Mouse (Mus musculus) liver, embryonic 16.5 days (tissue): ENCODE data around the gene Gm21977. TPM values are rescaled to one million over a fixed set of nuclear protein-coding genes. Genes with fewer than 3 reads are reported as not detected.
"Not testable (repeated sequence)": the region's sequence is repeated elsewhere in the genome, so short reads cannot be mapped to it uniquely, and the experiment has no call there.

Source experiments
- ATAC-seq: fragments of 200-750 bp; cut with Nextera tagmentation; 2 replicates; pipeline ENCODE4 v1.8.0; 2017; ENCODE audit warnings: low read depth, mild to moderate bottlenecking, moderate number of reproducible peaks, moderate library complexity
- H3K27ac ChIP-seq: fragments of 300-500 bp; sonication (generic); 2 replicates; pipeline ENCODE4 v1.5.1; 2014; ENCODE audit warnings: mild to moderate bottlenecking, low read length
- H3K27me3 ChIP-seq: fragments of 300-500 bp; sonication (generic); 2 replicates; pipeline ENCODE4 v1.6.1; 2014; ENCODE audit warnings: low read depth, low read length, mixed read lengths; ENCODE audit not compliant: control insufficient read depth, insufficient read depth
- H3K36me3 ChIP-seq: fragments of 300-500 bp; sonication (generic); 2 replicates; pipeline ENCODE4 v1.6.1; 2014; ENCODE audit warnings: mild to moderate bottlenecking; ENCODE audit not compliant: control insufficient read depth, insufficient read depth
- H3K4me1 ChIP-seq: fragments of 300-500 bp; sonication (generic); 2 replicates; pipeline ENCODE4 v1.6.1; 2014; ENCODE audit warnings: low read depth, low read length, mixed read lengths; ENCODE audit not compliant: control insufficient read depth
- H3K4me2 ChIP-seq: fragments of 300-500 bp; sonication (generic); 2 replicates; pipeline ENCODE4 v1.6.1; 2014; ENCODE audit warnings: low read depth, low read length, mixed read lengths
- H3K4me3 ChIP-seq: fragments of 300-500 bp; sonication (generic); 2 replicates; pipeline ENCODE4 v1.5.1; 2014; ENCODE audit warnings: low read depth, mild to moderate bottlenecking, low read length
- H3K9ac ChIP-seq: fragments of 300-500 bp; sonication (generic); 2 replicates; pipeline ENCODE4 v1.6.1; 2014; ENCODE audit warnings: low read depth, low read length
- H3K9me3 ChIP-seq: fragments of 300-500 bp; sonication (generic); replicated peaks from 2 replicates; pipeline ENCODE4 v1.6.1; 2016; ENCODE audit warnings: low read length; ENCODE audit not compliant: control insufficient read depth
- WGBS: fragments of 180-500 bp; shearing (Covaris S2); extraction: QIAGEN DNeasy Blood & Tissue Kit; methylation state at CpG from one replicate; pipeline ENCODE4 v1.1.7; 2014; ENCODE audit not compliant: insufficient replicate concordance; 5-methylcytosine and 5-hydroxymethylcytosine counted together
- polyA plus RNA-seq: library from polyadenylated mRNA; unstranded; fragments of >200 nt; fragmentation: Nextera tagmentation; extraction: Ambion mirVana; gene quantifications from 2 replicates; pipeline ENCODE4 v1.2.1, GENCODE M21; 2015

Gm21977 gene
- polyA plus RNA-seq, result not detected in 2 replicates

- H3K27me3 ChIP-seq, H3K36me3 ChIP-seq, H3K4me2 ChIP-seq, H3K4me3 ChIP-seq, H3K27ac ChIP-seq, H3K4me1 ChIP-seq, ATAC-seq, H3K9ac ChIP-seq, H3K9me3 ChIP-seq: not testable (repeated sequence)
- WGBS, result no CpG with 5 or more reads among the region's 3 CpGs
Measured at GRCm38 (mm10) chr14:42853377-42853776, at the start of gene Gm21977. Gene Gm21977, minus strand, starts transcription at chr14:42853477.

Other genes starting within 250 kb of the Gm21977 start
- not detected in 2 replicates for gene Gm3633, start 211.6 kb downstream of the Gm21977 start, polyA plus RNA-seq
- gene Gm10378, start 197.5 kb downstream of the Gm21977 start, polyA plus RNA-seq, result not detected in 2 replicates
- gene Gm3015, start 84.7 kb downstream of the Gm21977 start, polyA plus RNA-seq, result not detected in 2 replicates
- gene Gm10377, start 55.5 kb downstream of the Gm21977 start, polyA plus RNA-seq, result not detected in 2 replicates
- not detected in 2 replicates for gene Gm8082, start 140.1 kb upstream of the Gm21977 start, polyA plus RNA-seq
- gene Gm10376, start 162.2 kb upstream of the Gm21977 start, polyA plus RNA-seq, result not detected in 2 replicates
- not detected in 2 replicates for gene Gm8094, start 223.2 kb upstream of the Gm21977 start, polyA plus RNA-seq
- gene Gm8104, start 247.1 kb upstream of the Gm21977 start, polyA plus RNA-seq, result not detected in 2 replicates